ENCODE assay signal across 21 mouse cellular contexts in genomic region chr14:22367615-22368014, GRCm38 (mm10).
DNase-seq lines count a peak whose midpoint lies in the region; ATAC-seq and TF ChIP-seq lines count a peak whose summit lies in the region.
"Had no signal": no experiment of that assay in that cellular context is flagged by ENCODE, and none has a peak within 500 bp of the region (broad histone marks: within the 10 kb centered on the region; RNA-seq: fewer than 3 reads in every experiment).

No protein-coding gene starts in this region.

- no peak overlapping the region for H3K4me3 ChIP-seq in embryonic facial prominence, embryonic 13.5 days
- H3K4me3 ChIP-seq in embryonic facial prominence, embryonic 10.5 days: no peak overlapping the region
- no peak overlapping the region for H3K4me3 ChIP-seq in heart, postnatal 0 days (ENCODE audit: low read depth, low read length)
- H3K4me3 ChIP-seq: erythroblast, embryonic 14.5 days; hindbrain, embryonic 12.5 days; liver, embryonic 12.5 days; midbrain, embryonic 10.5 days had no signal

- 76% methylated on average over 4 of the region's 4 CpGs for WGBS in embryonic facial prominence, embryonic 13.5 days
- 89% methylated on average over 4 of the region's 4 CpGs for WGBS in embryonic facial prominence, embryonic 10.5 days
- 55% methylated on average over 4 of the region's 4 CpGs for WGBS in heart, postnatal 0 days

- peak overlapping the region; percentile 62 for H3K27ac ChIP-seq in embryonic facial prominence, embryonic 13.5 days
- H3K27ac ChIP-seq in embryonic facial prominence, embryonic 10.5 days (replicated peaks): no peak overlapping the region
- H3K27ac ChIP-seq in heart, postnatal 0 days (ENCODE audit: low read depth): no peak overlapping the region
- H3K27ac ChIP-seq: hindbrain, embryonic 12.5 days; liver, embryonic 12.5 days; macrophage; midbrain, embryonic 10.5 days had no signal

- intact Hi-C loops in heart, postnatal 14 days (cut with DNase I): no loop called here

- ATAC-seq in embryonic facial prominence, embryonic 13.5 days (ENCODE audit: insufficient number of reproducible peaks, insufficient read depth, low FRiP score, low TSS enrichment, low read depth): no peak
- ATAC-seq in heart, postnatal 0 days (ENCODE audit: insufficient read depth, low read depth): peak; percentile 49; the same call in 1 of the 2 replicates
- ATAC-seq: activated CD4-positive, CD25-positive, alpha-beta regulatory T cell, adult 4 months; CD4-positive, CD25-positive, alpha-beta regulatory T cell, adult 4 months; liver, embryonic 12.5 days had no signal

- no peak for TF ChIP-seq CTCF in heart, postnatal 0 days (IDR thresholded peaks at IDR 0.05; ENCODE audit: low read depth)

- TF ChIP-seq EP300 in heart, postnatal 0 days (IDR thresholded peaks at IDR 0.05; ENCODE audit: low read depth): no peak

- H3K9ac ChIP-seq in embryonic facial prominence, embryonic 13.5 days: no peak overlapping the region
- H3K9ac ChIP-seq in heart, postnatal 0 days (replicated peaks; ENCODE audit: low read depth, low read length): no peak overlapping the region
- H3K9ac ChIP-seq: hindbrain, embryonic 12.5 days; liver, embryonic 12.5 days; lung, embryonic 14.5 days had no signal

- DNase-seq in embryonic facial prominence, embryonic 10.5 days (ENCODE audit: low spot score): no peak
- DNase-seq in heart, postnatal 0 days (ENCODE audit: low spot score): no peak
- DNase-seq in heart, postnatal 14 days: no peak
- DNase-seq in MN1 (ENCODE audit: low spot score): peak; percentile 83
- DNase-seq in gonadal fat pad, adult 2 months (ENCODE audit: low read depth): peak; percentile 10
- DNase-seq in lung, postnatal 25 days (ENCODE audit: low spot score): no peak
- DNase-seq: adrenal gland, postnatal 25 days; cerebellum, adult 18-20 months; cerebellum, postnatal 36 days; kidney, adult 8-10 months; kidney, postnatal 14 days; lung, embryonic 14.5 days; retina, postnatal 1 day had no signal

- no peaks in the 10 kb centered on the region for H3K36me3 ChIP-seq in embryonic facial prominence, embryonic 13.5 days
- H3K36me3 ChIP-seq in embryonic facial prominence, embryonic 10.5 days (replicated peaks): no peaks in the 10 kb centered on the region
- H3K36me3 ChIP-seq in heart, postnatal 0 days (replicated peaks; ENCODE audit: control insufficient read depth, insufficient read depth, low read length): no peaks in the 10 kb centered on the region
- H3K36me3 ChIP-seq: hindbrain, embryonic 12.5 days; liver, embryonic 12.5 days; midbrain, embryonic 10.5 days had no signal

- H3K27me3 ChIP-seq in embryonic facial prominence, embryonic 13.5 days: no peaks in the 10 kb centered on the region
- H3K27me3 ChIP-seq in embryonic facial prominence, embryonic 10.5 days (replicated peaks; ENCODE audit: low read depth, poor library complexity, severe bottlenecking): peaks cover under 1% of the 10 kb centered on the region; the same call in 1 of the 2 replicates
- no peaks in the 10 kb centered on the region for H3K27me3 ChIP-seq in heart, postnatal 0 days (ENCODE audit: control insufficient read depth, insufficient read depth, low read length)
- H3K27me3 ChIP-seq: hindbrain, embryonic 12.5 days; liver, embryonic 12.5 days had no signal

- no peaks in the 10 kb centered on the region for H3K9me3 ChIP-seq in embryonic facial prominence, embryonic 13.5 days
- H3K9me3 ChIP-seq in embryonic facial prominence, embryonic 10.5 days: no peaks in the 10 kb centered on the region
- no peaks in the 10 kb centered on the region for H3K9me3 ChIP-seq in heart, postnatal 0 days (replicated peaks; ENCODE audit: control insufficient read depth, low read length)
- H3K9me3 ChIP-seq: hindbrain, embryonic 12.5 days; liver, embryonic 12.5 days; midbrain, embryonic 10.5 days had no signal

- H3K4me1 ChIP-seq in embryonic facial prominence, embryonic 13.5 days: peaks cover 31% of the 10 kb centered on the region
- H3K4me1 ChIP-seq in embryonic facial prominence, embryonic 10.5 days: peaks cover 7% of the 10 kb centered on the region; the same call in 1 of the 2 replicates
- no peaks in the 10 kb centered on the region for H3K4me1 ChIP-seq in heart, postnatal 0 days (ENCODE audit: control insufficient read depth, insufficient read depth)
- H3K4me1 ChIP-seq: hindbrain, embryonic 12.5 days; liver, embryonic 12.5 days had no signal

- H3K4me2 ChIP-seq in embryonic facial prominence, embryonic 13.5 days: no peak overlapping the region
- H3K4me2 ChIP-seq in heart, postnatal 0 days (ENCODE audit: low read depth, low read length): no peak overlapping the region
- H3K4me2 ChIP-seq: hindbrain, embryonic 12.5 days; liver, embryonic 12.5 days; lung, embryonic 14.5 days had no signal

Comparison
In these comparisons a context has a peak if more than half of its experiments do, and no peak if none do; other contexts are left out.
1. DNase-seq: peak in MN1 (single experiment) and gonadal fat pad, adult 2 months (single experiment); none in embryonic facial prominence, embryonic 10.5 days (single experiment), heart, postnatal 0 days (single experiment), heart, postnatal 14 days (0 of 2) and lung, postnatal 25 days (single experiment).